Mouse (Mus musculus) testis, postnatal 14 days (tissue): ENCODE data around the gene Grm6.

Experiments used
- DNase-seq: peaks from one replicate; pipeline ENCODE4 v3.0.0; 2021; ENCODE audit warnings: low spot score

Gene Grm6

GRCm38 (mm10) chr11:50850177-50850735, at the start of gene Grm6:
Gene Grm6 (plus strand): TSS chr11:50850685.
- no peak for DNase-seq

GRCm38 (mm10) chr11:50814233-50814632, 36.3 kb upstream of the Grm6 start:
- no peak for DNase-seq

DNA sequence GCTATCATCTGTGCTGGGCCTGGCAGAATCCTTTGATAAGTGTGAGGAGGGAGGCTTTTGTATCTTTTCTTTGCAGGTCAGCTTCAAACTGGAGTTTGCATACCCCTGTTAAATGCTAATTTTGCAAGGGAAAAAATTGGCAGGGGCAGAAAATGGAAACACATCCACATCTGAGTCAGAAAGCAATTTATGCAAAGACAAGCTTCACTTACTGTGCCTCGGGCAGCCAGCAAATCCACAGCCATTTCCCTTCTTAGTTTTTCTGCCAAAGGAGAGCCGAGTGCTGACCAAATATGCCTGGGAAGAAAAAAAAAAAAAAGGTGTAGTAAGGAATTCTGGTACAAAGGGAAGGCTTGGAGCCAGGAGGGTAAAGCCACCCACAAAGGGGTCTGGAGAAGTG, 24.3 kb upstream of the Grm6 start:
- no peak for DNase-seq

DNA sequence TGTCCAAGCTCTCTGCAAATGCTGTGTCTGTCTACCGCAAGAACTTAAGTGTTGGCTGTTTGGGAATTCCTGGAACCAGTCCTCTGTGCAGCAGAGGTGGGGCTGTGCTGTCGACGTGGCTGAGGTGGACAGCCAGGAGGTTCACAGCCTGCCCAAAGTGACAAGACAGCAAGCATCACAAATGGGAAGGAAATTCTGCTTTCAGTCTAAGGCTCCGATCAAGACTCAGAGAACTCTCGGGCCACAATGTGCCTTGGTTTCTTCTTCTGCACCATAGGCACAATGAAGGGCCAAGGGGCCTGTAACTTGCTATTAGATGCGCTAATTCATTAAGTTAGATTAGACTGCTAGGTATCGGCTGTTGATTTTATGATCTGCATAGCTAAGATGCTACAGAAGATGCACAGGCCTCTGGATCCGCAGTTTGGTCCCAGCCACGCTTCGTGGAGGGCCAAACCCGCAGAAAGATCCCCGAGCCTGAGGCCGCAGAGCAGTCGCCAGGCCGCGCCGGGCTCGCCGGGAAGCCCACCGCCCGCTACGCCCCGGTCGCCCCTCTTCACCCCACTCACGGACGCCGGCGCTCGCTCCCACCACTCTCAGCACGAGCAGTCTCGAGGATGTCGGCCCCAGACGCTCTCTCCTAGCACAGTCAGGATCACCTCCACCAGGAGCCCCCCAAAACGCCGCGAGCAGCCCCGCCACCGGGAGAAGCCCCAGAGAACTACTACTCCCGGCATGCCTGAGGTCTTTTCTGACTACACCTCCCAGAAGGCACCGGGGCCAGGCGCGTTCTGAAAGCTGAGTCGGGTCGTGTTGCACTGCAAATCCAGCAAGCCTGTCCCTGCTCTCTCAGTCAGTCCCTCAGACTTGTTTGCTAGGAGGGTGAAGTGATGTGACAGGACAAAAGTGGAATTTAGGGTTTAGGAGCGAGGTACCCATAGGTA, 23.2 kb upstream of the Grm6 start, which contains the start of gene Zfp354c:
Zfp354c (minus strand) TSS at position 715 of the 944 bp plus-strand sequence.
- DNase-seq, result peak; percentile 86

DNA sequence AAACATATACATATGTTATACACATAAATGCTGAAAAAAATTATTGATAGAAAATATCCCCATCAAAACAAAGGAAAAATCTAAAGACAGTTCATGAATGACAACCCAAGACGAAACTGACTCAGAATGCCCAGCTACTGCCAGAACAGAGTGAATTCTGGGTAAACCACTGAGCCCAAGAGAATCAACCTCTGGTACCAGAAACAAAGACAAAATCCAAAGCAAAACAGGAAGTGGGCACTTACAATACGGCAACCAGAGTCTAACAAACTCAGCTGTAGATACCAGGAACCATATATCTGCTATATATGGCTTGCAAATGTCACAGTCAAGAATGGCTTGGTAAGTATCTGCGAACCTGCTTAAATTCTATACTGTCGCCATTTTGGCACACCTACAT, 14.8 kb upstream of the Grm6 start:
- no peak for DNase-seq

DNA sequence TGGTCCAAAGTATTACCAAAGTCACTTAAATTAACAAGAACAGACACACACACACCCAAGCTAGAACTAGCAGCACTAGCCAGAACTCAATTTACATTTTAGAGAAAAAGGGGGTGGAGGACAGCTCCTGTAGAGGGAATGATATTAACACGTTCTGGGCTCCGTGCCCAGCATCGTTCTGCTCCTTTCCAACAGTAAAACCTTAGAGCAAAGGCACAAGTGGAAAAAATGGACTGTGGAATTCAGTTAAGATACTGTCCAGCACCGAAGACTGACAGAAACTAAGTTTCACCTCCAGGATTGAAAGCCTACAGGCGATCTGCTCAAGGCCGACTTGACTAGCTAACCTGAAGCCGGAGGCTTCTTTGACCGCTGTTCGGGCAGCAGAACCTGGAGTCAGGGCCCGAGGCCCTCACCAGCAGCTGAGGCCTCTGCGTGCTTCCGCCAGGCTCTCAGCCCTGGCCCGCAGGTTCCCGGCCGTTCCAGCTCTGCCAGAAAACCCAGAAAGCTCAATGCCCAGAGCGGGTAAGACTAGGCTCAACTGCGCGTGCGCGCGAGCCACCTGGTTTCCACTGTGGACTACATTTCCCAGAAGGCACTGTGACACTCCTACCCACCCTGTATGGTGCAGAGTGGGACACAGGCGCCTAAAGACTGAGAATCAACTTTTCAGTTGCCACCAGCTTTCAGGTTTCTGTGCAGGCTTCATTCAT, 9.3 kb upstream of the Grm6 start, which contains the start of gene Zfp879:
Zfp879 (minus strand) TSS at position 530 of the 713 bp plus-strand sequence.
- DNase-seq, result peak; percentile 92

GRCm38 (mm10) chr11:50845951-50846350, 4.5 kb upstream of the Grm6 start:
- no peak for DNase-seq

GRCm38 (mm10) chr11:50847047-50847446, 3.4 kb upstream of the Grm6 start:
- DNase-seq, result no peak

DNA sequence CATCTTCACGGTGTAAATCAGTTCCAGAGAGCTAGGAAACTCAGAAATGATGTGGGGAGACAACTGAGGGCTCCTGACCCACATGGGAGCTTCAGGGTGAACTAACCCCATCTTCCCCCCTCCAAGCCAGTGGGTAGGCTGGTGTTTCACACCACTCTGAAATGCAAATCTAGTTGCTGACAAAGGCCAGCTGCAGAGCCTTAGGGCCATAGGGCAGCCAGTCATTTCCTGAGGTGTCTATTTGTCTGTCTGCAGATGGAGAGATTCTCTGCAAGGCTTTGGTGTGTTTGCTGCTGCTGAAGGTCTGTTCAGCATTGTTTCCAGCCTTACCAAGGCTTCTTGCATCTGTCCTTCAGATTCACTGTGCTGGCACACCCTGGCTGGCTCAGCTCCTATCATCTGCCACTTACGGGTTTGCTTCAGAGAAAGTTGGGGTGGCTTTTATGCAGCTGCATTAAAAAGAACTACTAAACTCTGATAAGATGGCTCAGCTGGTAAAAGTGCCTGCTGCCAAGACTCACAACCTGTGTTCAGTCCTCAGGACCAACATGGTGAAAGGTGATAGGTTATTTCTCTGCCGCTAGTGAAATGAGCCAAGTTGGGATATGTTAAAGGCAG, 1.9 kb upstream of the Grm6 start:
- DNase-seq, result no peak

DNA sequence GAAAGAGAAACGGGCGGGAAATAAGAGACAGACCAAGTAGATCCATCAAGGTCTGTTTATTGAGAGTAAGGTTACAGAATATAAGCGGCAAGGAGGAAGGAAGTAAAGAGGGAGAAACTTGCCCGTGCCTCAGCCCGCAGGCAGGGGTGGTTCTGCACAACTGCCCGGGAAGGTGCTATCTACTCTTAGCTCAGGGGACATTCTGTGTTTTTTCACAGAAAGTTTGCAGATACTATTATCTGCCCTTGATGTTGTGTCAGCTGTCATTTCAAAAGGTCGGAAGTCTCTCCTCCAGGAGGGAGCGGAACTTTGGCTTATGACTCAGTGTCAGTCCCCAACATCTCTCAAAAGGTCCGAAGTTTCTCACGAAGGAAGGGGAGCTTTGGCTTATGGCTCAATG, 1.2 kb upstream of the Grm6 start:
- DNase-seq, result no peak

- DNase-seq, result no peak
Measured at GRCm38 (mm10) chr11:50850989-50851601, 610 bp downstream of the Grm6 start.

DNA sequence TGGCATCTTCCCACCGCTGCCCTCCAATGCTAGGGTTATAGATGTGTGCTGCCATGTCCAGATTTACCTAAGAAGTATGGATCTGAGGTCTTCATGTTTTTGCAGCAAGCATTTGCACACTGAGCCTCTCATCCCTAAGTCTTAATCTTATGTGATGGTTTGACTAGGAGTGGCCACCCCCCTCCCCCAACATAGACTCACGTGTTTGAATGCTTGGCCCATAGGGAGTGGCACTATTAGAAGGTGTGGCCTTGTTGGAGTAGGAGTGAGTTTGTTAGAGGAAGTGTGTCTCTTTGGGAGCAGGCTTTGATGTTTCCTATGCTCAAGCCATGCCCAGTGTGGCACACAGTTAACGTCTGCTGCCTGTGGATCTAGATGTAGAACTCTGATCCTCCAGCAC, 28.2 kb downstream of the Grm6 start:
- DNase-seq, result no peak

GRCm38 (mm10) chr11:50883756-50884155, 33.3 kb downstream of the Grm6 start:
- no peak for DNase-seq

DNA sequence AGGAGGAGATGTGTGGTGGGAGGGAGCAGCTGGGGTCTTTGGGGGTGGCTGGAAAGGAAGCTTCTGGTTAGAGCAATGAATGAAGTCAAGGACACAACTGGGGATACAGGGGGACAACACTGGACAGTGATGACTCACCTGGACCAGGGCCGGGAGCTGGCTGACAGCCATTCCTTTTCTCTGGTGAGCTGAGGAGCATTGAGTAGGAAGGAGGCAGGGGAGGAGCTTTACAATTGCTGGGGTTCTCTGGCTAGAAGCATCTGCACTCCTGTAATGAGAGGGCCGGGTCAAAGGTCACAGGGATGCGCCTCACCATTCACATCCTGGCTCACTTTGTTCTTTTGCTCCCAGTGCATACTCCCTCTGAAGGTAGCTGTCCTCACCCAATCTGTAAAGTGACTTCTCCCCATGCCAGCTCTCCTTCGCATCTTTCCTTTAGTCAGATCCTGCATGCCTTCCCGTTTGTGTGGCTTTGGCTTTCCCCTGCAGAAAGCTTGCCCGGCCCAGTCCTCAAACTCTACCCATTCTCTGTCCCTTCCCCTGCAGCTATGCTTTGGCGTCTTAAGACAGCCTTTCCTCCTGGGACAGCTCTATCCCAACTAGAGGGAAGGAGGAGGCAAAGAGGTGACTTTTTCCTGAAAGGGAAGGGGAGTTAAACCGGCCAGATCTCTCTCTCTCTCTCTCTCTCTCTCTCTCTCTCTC, 35.9 kb downstream of the Grm6 start:
- DNase-seq, result no peak

DNA sequence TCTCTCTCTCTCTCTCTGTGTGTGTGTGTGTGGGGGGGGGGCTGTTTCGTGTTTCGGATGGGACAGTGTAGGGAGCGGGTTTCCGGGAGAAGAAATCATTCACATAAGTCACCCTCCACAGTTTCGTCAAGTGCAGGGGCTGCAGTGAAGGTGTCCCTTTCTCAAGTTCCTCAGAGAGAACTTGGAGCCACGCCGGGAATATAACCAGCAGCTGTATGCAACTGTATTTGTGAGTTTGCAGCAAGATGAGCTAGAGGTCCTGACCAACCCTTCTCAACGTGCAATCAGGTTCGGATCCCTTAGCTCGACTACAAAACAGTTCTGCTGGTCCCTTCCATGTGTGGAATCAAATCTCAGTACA, 36.4 kb downstream of the Grm6 start:
- no peak for DNase-seq

DNA sequence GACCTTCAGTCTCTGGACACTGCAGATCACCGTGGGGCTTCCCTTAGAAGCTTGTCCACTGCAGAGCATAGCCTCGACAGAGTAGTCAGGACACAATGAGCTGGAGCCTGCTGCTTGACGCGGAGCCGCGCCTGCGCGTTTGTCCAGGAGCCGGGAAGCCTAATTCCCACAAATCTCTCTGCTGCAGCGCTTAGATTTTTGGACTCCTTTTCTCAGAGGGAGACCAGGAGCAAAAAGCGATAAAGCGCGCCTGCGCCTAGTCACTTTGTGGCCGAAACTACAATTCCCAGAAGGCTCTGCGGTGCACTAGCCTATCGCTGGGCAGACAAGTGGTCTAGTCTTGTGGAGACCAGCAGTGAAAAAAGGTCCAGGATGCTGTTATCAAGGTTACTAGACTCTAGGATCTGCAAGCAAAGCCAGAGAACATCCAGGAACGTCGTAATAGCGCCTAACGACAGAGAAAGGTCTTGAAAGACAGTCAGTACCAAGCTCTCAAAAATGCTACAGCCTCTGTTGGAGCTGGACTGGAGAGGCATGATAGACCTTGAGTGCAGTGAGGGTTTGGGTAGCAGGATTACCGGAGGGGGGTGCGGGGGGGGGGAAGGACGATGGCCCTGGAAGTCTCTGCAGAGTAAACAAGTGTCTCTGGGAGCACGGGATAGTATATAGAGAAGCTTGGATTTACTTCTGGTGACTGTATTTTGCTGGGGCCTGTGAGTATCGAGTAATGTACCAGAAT, 37.1 kb downstream of the Grm6 start, which contains the start of gene Zfp454:
Zfp454 (minus strand) TSS at position 262 of the 739 bp plus-strand sequence.
- peak; percentile 87 for DNase-seq

- no peak for DNase-seq
Measured at GRCm38 (mm10) chr11:50892441-50892840, 42.0 kb downstream of the Grm6 start.

- DNase-seq, result no peak
Measured at GRCm38 (mm10) chr11:50897359-50897758, 46.9 kb downstream of the Grm6 start.

GRCm38 (mm10) chr11:50908136-50908535, 57.7 kb downstream of the Grm6 start:
- no peak for DNase-seq

DNA sequence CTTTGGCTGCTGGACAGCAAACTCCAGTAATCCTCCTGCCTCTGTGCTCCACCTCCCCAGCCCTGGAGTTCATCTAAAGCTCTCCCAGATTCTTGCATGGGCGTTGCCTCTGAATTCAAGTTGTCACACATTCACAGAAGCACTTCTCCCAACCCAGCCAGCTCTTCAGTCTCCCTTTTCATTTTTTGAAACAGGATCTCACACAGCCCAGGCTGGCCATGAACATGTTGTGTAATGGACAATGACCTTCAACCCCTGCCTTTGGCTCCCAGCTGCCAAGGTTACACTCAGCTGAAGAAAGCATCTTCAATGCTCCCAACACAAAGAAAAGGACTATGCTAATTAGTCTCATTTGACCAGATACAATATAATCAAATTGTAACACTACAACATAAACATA, 62.8 kb downstream of the Grm6 start:
- DNase-seq, result no peak
